Mouse (Mus musculus): ENCODE measurements at regions not wholly inside any gene's neighbourhood (a gene's known extent, or its start where the extent isn't known, plus 50 kb on each side); places are given as distances from the start of the nearest gene placed in this dataset.

- TF ChIP-seq CTCF (IDR thresholded peaks at IDR 0.05 in 2 of 3, conservative IDR thresholded peaks at IDR 0.05 in 1 of 3; ENCODE audit: control insufficient read depth in 1 of 3, insufficient read depth in 1 of 3, low read depth in 2 of 3, low read length in 3 of 3, poor library complexity in 1 of 3, severe bottlenecking in 1 of 3): no peak
- TF ChIP-seq MAZ (IDR thresholded peaks at IDR 0.05; ENCODE audit: low read depth, low read length): no peak
- TF ChIP-seq TBP (IDR thresholded peaks at IDR 0.05; ENCODE audit: low read depth, low read length): no peak
- TF ChIP-seq MYB (IDR thresholded peaks at IDR 0.05; ENCODE audit: low read depth, low read length): no peak
- TF ChIP-seq EP300 (IDR thresholded peaks at IDR 0.05; ENCODE audit: low read depth in 1 of 2, low read length in 2 of 2): no peak
- no peak for TF ChIP-seq MAX (IDR thresholded peaks at IDR 0.05; ENCODE audit: low read length)
- no peak for TF ChIP-seq POLR2A (IDR thresholded peaks at IDR 0.05; ENCODE audit: control insufficient read depth in 1 of 2, insufficient read depth in 1 of 2, low read depth in 1 of 2, low read length in 2 of 2, poor library complexity in 1 of 2)
Measured at GRCm38 (mm10) chr12:118488038-118488437, 186.8 kb upstream of the Sp4 start.
